Mouse (Mus musculus) adrenal gland, postnatal 0 days (tissue): ENCODE data around the gene Sik3. TPM values are rescaled to one million over a fixed set of nuclear protein-coding genes. Genes with fewer than 3 reads are reported as not detected.

ENCODE experiments used
- polyA plus RNA-seq: library from polyadenylated mRNA; unstranded; fragments of >200 nt; fragmentation: Nextera tagmentation; extraction: Ambion mirVana; gene quantifications from 2 replicates; pipeline ENCODE4 v1.2.1, GENCODE M21; 2015

The Sik3 gene
- polyA plus RNA-seq = 9.4 and 10.3 TPM in 2 replicates

DNA sequence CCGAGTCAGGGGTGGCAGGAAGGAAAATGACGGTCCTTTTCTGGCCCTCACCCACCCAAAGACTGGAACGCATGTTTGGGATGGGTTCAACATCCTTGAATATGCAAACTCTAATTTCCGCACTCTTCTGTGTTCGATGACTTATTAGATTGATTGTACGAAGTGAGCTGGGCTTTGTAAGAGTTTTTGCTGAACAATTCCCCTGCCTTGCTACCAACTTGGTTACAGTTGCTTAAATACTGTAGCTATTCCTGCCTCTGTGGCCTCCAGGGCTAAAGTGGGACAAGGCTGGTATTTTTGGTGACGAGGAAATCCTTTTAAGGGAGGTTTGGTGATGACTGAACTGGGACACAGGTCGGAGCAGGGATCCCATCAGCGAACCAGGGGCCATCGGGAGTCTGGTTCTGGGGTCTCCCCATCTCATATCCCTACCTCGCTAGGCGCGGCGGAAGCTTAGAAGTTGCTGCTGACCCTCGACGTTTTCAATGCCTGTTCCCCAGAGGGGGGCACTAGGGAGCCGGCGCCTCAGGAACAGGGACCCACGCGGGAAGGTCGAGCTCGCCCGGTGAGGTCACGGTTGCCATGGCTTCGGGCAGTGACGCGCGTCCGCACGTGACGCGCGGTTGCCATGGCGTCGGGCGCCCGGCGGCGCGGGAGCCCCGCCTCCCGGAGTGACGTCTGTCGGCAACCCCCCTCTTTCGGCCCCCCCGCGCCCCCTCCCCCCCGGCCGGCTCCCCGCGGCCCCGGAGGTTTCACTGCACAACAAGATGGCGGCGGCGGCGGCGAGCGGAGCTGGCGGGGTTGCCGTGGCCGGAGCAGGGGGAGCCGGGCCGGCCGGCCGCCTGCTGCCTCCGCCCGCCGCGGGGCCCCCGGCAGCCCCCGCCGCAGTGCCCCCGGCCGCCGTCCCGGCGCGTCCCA is at the start of gene Sik3, which contains the start of gene Pafah1b2:
Sik3 (plus strand) TSS at position 730 of the 918 bp plus-strand sequence.
Pafah1b2 (minus strand) TSS at position 600 of the 918 bp plus-strand sequence.

DNA sequence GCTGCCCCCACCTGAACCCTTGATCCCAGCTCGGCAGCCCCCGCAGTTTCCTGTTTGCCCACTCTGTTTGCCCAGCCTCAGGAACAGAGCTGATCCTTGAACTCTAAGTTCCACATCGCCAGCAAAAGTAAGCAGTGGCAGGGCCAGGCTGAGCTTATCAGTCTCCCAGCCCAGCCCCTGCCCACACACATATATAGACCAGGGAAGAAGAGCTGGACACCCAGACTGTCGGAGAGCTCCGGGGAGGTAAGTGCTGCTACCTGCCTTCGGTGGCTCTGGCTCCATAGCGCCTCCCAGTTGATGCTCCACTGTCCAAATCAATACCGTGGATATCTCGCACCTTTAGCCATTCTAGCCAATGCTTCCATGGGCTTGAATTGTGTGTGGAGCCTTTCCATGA is 215.9 kb downstream of the Sik3 start, which contains the start of gene Apoa1:
Apoa1 (plus strand) TSS at position 90 of the 400 bp plus-strand sequence.

DNA sequence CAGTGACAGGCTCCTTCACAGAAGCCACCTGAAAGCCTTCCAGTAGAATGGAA is 222.8 kb downstream of the Sik3 start, which contains the start of gene Apoc3:
Apoc3 (minus strand) TSS at position 41 of the 53 bp plus-strand sequence.

DNA sequence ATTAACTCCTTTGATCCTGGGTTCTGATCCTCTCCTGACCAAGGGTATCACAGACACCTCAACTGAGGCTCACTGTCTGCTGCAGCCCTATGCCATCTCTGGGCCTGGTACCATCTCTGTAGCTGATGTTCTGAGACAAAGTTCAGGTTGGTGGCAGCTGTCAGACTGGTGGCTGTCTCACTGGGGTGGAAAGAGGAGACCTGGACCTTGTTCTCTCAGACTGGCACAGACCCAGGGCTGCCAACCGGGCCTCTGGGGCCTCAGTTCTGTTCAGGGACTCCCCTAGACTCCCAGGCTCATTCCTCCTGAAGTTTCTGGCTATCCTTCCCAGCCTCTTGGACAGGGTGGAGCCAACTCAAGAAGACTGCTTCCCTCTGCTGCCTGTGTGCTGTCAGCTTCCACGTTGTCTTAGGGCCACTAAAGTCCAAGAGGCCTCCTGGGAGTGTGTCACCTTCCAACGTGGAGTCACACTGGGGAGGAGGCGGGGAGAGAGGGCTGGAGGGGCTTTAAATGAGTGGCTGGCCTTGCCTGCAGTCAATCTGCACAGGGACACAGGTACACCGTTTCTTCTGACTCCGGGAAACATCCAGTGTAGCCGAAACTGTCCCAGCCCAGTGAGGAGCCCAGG is 228.0 kb downstream of the Sik3 start, which contains the start of gene Apoa4:
Apoa4 (plus strand) TSS at position 171 of the 628 bp plus-strand sequence.

DNA sequence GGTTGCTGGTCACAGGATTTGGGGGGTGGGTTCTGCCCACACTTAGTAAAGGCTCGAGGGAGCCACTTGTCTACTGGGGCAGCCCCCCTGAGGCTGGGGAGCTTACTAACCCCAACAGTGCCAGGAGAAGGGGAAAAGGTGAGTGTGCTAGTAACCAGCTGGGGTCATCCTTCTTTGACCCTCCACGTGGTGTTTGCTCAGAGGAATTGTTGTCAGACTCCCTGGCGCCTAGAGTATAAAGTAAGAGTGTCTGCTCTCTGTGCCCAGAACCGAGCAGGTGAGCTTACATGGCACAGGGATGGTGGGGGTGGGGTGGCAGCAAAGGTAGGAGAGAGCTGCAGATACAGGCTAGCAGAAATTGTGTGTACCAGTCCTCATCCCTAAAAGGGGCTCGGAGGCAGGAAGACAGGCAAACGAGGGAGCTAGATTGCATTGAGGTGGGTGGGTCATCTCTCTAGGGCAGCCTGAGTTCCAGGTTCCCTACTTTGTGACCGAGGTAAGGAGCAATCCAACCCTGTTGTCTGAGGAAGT is 255.8 kb downstream of the Sik3 start, which contains the start of gene Apoa5:
Apoa5 (plus strand) TSS at position 291 of the 531 bp plus-strand sequence.

DNA sequence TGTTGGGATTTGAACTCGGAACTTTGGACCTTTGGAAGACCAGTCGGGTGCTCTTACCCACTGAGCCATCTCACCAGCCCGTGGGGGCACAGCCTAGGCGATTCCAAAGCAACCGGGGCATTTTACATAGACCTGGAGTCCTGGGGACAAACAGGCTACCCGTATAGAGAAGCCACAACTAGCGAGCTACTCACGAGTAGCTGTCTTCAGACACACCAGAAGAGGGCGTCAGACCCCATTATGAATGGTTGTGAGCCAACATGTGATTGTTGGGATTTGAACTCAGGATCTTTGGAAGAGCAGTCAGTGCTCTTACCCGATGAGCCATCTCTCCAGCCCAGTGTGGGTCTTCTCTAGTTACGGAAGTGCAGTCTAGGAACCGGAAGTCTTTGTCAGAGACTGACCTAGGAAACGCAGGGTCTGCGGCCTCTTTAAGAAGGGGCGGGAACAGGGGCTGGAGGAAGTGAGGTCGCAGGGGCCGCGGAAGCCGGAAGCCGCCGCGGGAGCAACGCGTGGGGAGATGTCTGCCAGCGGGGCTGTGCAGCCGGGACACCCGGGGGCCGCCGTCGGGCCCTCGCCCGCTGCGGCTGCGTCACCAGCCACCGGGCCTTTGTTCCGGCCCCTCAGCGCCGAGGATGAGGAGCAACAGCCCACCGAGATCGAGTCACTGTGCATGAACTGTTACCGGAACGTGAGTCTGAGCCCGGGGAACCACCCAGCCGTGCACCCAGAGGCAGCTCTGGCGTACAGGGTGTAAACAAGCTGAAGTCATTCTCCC is 260.2 kb downstream of the Sik3 start, which contains the start of gene Zpr1:
Zpr1 (plus strand) TSS at position 388 of the 778 bp plus-strand sequence.

Other genes starting within 250 kb of the Sik3 start
- gene Cep164, start 184.1 kb upstream of the Sik3 start, polyA plus RNA-seq = 15.5 and 19.4 TPM in 2 replicates
- gene Bace1, start 174.2 kb upstream of the Sik3 start, polyA plus RNA-seq = 22.5 and 25.4 TPM in 2 replicates
- gene Pcsk7, start 106.3 kb upstream of the Sik3 start, polyA plus RNA-seq = 12.7 and 17.1 TPM in 2 replicates
- gene Rnf214, start 105.9 kb upstream of the Sik3 start, polyA plus RNA-seq = 37.2 and 42.0 TPM in 2 replicates
- 27.2 and 58.2 TPM in 2 replicates for gene Tagln, start 76.8 kb upstream of the Sik3 start, polyA plus RNA-seq
- 72.1 and 128 TPM in 2 replicates for gene Sidt2, start 57.6 kb upstream of the Sik3 start, polyA plus RNA-seq
- 117 and 120 TPM in 2 replicates for gene Pafah1b2, start 130 bp upstream of the Sik3 start, polyA plus RNA-seq
- gene Apoa1, start 215.8 kb downstream of the Sik3 start, polyA plus RNA-seq = 594 and 918 TPM in 2 replicates
- gene Apoc3, start 222.8 kb downstream of the Sik3 start, polyA plus RNA-seq = 20.8 and 41.9 TPM in 2 replicates
- gene Apoa4, start 227.9 kb downstream of the Sik3 start, polyA plus RNA-seq = 25.9 and 79.2 TPM in 2 replicates